Mouse (Mus musculus): ENCODE measurements at regions not wholly inside any gene's neighbourhood (a gene's known extent, or its start where the extent isn't known, plus 50 kb on each side); places are given as distances from the start of the nearest gene placed in this dataset.

GRCm38 (mm10) chr3:38577890-38578628 is 93.4 kb upstream of the Ankrd50 start:
- no peak for DNase-seq

- DNase-seq = no peak
Observed at GRCm38 (mm10) chr3:38573594-38573993, 89.0 kb upstream of the Ankrd50 start.

- DNase-seq = no peak
Observed at GRCm38 (mm10) chr3:38572159-38572558, 87.5 kb upstream of the Ankrd50 start.

- no peak for DNase-seq
Observed at GRCm38 (mm10) chr3:38571224-38571623, 86.6 kb upstream of the Ankrd50 start.

- DNase-seq = peak; percentile 9
Observed at GRCm38 (mm10) chr3:38569001-38569400, 84.4 kb upstream of the Ankrd50 start.

- no peak for DNase-seq
Observed at GRCm38 (mm10) chr3:38568596-38568975, 83.9 kb upstream of the Ankrd50 start.

- DNase-seq = no peak
Observed at GRCm38 (mm10) chr3:38567946-38568595, 83.4 kb upstream of the Ankrd50 start.

GRCm38 (mm10) chr3:38566576-38566975 is 81.9 kb upstream of the Ankrd50 start:
- no peak for DNase-seq

- no peak for DNase-seq
Observed at GRCm38 (mm10) chr3:38564844-38565243, 80.2 kb upstream of the Ankrd50 start.

GRCm38 (mm10) chr3:38564364-38564763 is 79.7 kb upstream of the Ankrd50 start:
- no peak for DNase-seq

- no peak for DNase-seq
Observed at GRCm38 (mm10) chr3:38561186-38561585, 76.5 kb upstream of the Ankrd50 start.

GRCm38 (mm10) chr3:38555939-38556338 is 71.3 kb upstream of the Ankrd50 start:
- DNase-seq = no peak

GRCm38 (mm10) chr3:38553470-38554043 is 68.9 kb upstream of the Ankrd50 start:
- DNase-seq = no peak

GRCm38 (mm10) chr3:38547032-38547431 is 62.4 kb upstream of the Ankrd50 start:
- DNase-seq = no peak

GRCm38 (mm10) chr3:38545501-38545896 is 60.9 kb upstream of the Ankrd50 start:
- DNase-seq = no peak

- DNase-seq = no peak
Observed at GRCm38 (mm10) chr3:38544718-38545500, 60.3 kb upstream of the Ankrd50 start.

- no peak for DNase-seq
Observed at GRCm38 (mm10) chr3:38543816-38544215, 59.2 kb upstream of the Ankrd50 start.

GRCm38 (mm10) chr3:38541296-38541695 is 56.7 kb upstream of the Ankrd50 start:
- no peak for DNase-seq

- no peak for DNase-seq
Observed at GRCm38 (mm10) chr3:38538309-38538708, 53.7 kb upstream of the Ankrd50 start.

- no peak for DNase-seq
Observed at GRCm38 (mm10) chr3:38537770-38538169, 53.1 kb upstream of the Ankrd50 start.

All from adrenal gland, postnatal 14 days (tissue).